Mouse (Mus musculus): ENCODE measurements at regions not wholly inside any gene's neighbourhood (a gene's known extent, or its start where the extent isn't known, plus 50 kb on each side); places are given as distances from the start of the nearest gene placed in this dataset.

- peak; percentile 80 for DNase-seq (ENCODE audit: low spot score)
Measured at GRCm38 (mm10) chr9:31971801-31972628, 58.8 kb upstream of the Barx2 start.

- no peak for DNase-seq (ENCODE audit: low spot score)
Measured at GRCm38 (mm10) chr9:31972629-31972993, 59.3 kb upstream of the Barx2 start.

DNA sequence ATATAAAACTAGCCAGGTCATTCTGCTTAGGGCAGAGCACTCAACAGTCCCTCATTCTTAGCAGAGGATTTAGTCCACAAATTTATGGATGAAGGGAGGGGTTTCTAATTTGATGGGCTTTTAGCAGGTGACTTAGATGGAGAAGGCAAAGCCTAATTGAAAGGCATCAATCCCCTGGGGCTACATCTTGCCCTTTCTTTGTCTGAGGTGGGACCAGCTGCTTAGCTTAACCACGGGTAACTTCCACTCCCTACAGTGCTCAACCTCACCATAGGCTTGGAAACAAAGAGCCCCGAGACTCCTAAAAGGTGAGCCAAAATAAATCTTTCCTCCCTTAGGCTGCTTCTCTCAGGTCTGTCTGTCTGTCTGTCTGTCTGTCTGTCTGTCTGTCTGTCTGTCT lies 62.9 kb upstream of the Barx2 start:
- DNase-seq (ENCODE audit: low spot score) = no peak

GRCm38 (mm10) chr9:31978071-31978470 lies 64.8 kb upstream of the Barx2 start:
- DNase-seq (ENCODE audit: low spot score) = no peak

- DNase-seq (ENCODE audit: low spot score) = no peak
Measured at GRCm38 (mm10) chr9:31979211-31979610, 65.9 kb upstream of the Barx2 start.

GRCm38 (mm10) chr9:31980459-31980858 lies 67.2 kb upstream of the Barx2 start:
- no peak for DNase-seq (ENCODE audit: low spot score)

DNA sequence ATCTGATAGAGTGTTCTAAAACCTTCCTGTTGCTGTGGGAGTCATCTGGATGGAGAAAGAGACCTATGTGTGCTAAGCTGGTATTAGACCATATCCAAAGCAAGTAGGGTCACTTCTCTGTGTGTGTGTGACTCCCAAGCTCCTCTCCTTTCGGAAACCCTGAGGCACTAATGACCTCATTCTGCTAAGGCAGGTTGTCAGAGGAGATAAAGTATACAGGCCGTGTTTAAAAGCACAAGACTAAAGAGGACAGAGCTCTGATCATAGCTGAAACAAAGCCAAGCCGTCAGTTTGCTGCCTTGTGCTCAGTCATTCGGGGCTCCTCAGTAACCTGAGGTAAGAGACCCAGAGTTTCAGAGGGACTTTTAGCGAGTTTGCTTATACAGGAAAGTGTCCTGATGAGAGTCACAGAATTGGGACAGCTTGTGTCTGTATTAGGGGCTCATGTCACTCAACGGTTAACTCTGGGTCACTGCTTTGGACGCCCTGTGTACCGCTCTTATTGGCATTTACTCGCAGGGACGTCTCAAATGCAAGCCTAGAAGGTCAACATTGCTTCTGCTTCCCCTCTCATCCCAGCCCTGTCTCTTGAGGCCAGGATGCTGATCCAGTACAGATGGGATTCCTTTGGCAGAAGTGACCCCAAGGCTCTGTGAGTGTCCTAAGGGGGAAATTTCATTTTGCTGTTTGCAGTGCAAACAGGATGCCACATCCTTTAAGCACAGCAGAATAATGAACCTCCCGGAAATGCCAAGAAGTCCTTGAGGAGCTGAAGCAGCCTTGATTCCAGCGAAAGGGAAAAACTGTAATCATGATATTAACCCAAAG lies 70.7 kb upstream of the Barx2 start:
- DNase-seq (ENCODE audit: low spot score) = no peak

- DNase-seq (ENCODE audit: low spot score) = peak; percentile 60
Measured at GRCm38 (mm10) chr9:31988826-31989225, 75.6 kb upstream of the Barx2 start.

GRCm38 (mm10) chr9:31989581-31990360 lies 76.5 kb upstream of the Barx2 start:
- DNase-seq (ENCODE audit: low spot score) = no peak

GRCm38 (mm10) chr9:31990456-31990855 lies 77.2 kb upstream of the Barx2 start:
- DNase-seq (ENCODE audit: low spot score) = no peak

DNA sequence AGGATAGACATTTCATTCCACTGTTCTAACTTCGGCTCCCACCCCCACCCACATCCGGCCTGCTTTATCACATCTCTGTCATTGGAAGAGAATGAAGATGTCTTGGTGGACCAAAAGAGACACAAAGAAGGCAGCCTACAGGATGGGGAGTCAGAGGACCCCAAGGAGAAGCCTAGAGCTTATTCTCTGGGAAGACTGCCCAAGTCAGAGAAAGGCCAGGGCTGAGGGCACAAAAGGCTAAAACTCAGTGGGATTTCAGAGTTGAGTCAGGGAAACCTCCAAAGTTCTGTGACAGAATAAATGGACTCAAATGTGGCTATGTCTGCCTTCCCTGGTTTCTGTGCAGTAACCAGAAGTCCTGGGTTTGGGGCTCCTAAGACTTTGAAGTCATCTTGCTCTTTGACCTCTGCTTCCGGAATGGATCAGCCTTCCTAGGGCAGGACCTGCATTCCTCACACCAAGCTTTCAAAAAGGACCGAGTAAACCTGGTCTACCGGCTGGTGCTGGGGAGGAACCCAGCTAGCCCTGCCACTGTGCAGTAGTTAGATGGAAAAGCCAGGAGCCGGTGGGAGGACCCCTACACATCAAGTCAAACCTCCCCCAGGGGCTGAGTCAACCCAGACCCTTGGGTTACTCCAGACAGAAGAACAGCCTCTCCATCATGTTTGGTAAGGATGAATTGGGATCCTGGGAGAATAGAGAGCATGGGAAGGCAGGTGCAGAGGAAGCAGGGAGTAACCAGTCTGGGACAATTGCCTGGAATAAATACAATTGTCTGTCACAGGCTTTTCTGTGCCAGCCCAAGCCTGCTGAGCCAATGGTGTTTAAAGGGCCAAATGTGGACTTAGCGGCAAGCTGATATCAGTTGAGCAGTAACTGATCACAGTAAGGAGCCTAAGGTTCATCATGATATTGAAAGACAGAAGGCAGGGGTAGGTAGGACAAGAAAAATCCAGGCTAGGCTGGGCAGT lies 80.7 kb upstream of the Barx2 start:
- DNase-seq (ENCODE audit: low spot score) = no peak

GRCm38 (mm10) chr9:31995101-31995500 lies 81.8 kb upstream of the Barx2 start:
- no peak for DNase-seq (ENCODE audit: low spot score)

- no peak for DNase-seq (ENCODE audit: low spot score)
Measured at GRCm38 (mm10) chr9:31995700-31996099, 82.4 kb upstream of the Barx2 start.

- no peak for DNase-seq (ENCODE audit: low spot score)
Measured at GRCm38 (mm10) chr9:31996466-31997177, 83.4 kb upstream of the Barx2 start.

DNA sequence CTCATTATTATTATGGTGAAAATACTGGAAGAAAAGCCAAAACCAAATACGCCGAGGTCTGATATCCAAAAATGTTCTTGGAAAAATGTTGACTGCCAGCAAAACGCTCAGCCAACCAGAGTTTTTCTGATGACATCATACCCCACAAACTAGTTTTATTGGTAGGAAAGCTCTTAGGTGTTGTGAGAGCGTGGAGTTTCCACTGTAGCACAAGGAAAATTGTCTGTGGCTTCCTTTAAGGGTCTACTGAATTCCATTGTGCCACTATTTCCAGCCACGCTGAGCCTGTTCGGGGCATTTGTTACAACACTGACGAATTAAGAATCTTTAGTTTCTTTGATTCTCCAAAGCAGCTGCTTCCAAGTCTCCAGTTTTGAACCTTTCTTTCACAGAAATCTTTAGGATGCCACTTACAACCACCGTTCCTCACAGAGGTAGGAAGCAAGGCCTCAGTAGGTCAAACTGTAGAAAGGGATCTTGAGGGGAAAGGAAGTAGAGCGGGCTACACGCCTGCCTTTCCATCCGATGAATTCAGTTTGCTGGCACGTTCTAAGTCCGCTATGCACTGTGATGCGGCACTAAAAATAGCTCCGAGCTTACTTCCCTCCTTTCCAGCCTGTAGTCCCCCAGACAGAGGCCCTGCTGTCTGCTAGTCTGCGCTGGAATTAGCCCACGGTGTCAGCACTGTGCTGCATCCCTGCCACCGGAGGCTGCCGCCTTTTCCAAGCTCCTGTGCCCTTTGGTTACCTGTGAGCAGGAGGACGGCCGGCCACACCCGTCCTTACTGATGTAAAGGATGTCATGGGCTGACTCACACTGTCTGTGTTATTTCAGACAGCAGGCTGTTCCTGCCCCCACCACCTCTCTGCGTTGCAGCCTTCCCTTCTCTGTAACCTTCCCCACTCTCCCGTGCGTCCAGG lies 84.2 kb upstream of the Barx2 start:
- DNase-seq (ENCODE audit: low spot score) = no peak

GRCm38 (mm10) chr9:31998488-31999280 lies 85.4 kb upstream of the Barx2 start:
- DNase-seq (ENCODE audit: low spot score) = no peak

DNA sequence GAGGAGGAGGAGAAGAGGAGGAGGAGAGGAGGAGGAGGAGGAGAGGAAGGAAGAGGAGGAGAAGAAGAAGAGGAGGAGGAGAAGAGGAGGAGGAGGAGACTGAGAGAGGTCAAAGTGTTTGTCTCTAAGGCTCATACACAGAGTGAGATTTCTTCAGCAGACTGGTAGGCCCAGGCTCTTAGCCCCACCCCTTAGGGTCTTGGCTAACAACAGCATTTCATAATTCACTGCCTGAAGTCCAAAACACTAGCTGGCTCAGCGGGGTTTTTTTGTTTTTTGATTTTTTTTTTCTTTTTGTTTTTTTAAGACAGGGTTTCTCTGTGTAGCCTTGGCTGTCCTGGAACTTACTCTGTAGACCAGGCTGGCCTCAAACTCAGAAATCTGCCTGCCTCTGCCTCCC lies 86.5 kb upstream of the Barx2 start:
- no peak for DNase-seq (ENCODE audit: low spot score)

GRCm38 (mm10) chr9:32002924-32003323 lies 89.7 kb upstream of the Barx2 start:
- DNase-seq (ENCODE audit: low spot score) = no peak

DNA sequence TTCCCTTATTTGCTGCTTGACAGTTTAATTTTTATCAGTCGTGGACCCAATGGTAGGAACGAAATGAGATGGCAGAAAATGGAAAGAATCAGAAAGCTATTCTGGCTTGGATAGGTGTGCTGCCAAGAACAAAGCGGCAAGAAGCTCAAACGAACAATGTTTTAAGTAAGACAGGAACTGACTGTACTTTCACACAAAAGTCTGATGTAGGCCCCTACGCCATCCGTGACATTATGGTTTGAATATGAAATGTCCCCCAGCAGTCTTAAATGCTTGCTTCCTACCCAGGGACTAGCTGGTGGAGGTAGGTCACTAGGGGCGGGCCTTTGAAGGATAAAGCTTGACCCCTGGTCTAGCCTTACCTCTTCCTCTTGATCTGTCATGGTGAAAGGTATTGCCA lies 90.5 kb upstream of the Barx2 start:
- no peak for DNase-seq (ENCODE audit: low spot score)

Data from testis, postnatal 10 days (tissue).